Mouse (Mus musculus): Measurements from ENCODE around the gene Pde6c. TPM values are rescaled to one million over a fixed set of nuclear protein-coding genes. Genes with fewer than 3 reads are reported as not detected.
A peak's percentile ranks its signal among the peaks of the same experiment; 100 is the strongest.

Pde6c gene
- polyA plus RNA-seq, 1 experiment from 2014 or later = 0.43 TPM

- no peaks in the 10 kb centered on the region for H3K36me3 ChIP-seq (ENCODE audit: control insufficient read depth, insufficient read depth, low read length)
- H3K27ac ChIP-seq (ENCODE audit: low read length) = no peak within 1 kb of the TSS
- ATAC-seq (ENCODE audit: insufficient read depth, low FRiP score) = no peak
- peak within 1 kb of the TSS; percentile 60 for H3K4me3 ChIP-seq (replicated peaks; ENCODE audit: low read length)
- WGBS = 52% methylated on average over 6 of the region's 6 CpGs
- 0 out of 2 replicates have a peak, but pooled peaks cover 10% of the 10 kb centered on the region for H3K27me3 ChIP-seq (ENCODE audit: control insufficient read depth, insufficient read depth, low read length)
- H3K4me1 ChIP-seq (ENCODE audit: control insufficient read depth, insufficient read depth, low read length) = no peaks in the 10 kb centered on the region
- H3K4me2 ChIP-seq (ENCODE audit: low read depth, low read length) = peak within 1 kb of the TSS; percentile 96
- peak within 1 kb of the TSS; percentile 76 for H3K9ac ChIP-seq (ENCODE audit: low read length)
- no peaks in the 10 kb centered on the region for H3K9me3 ChIP-seq (replicated peaks; ENCODE audit: control insufficient read depth, low read length)
Observed at GRCm38 (mm10) chr19:38125219-38125610, 7.4 kb upstream of the Pde6c start, which contains the start of gene Rbp4. Gene Rbp4 (minus strand): TSS chr19:38125281.

- Histone ChIP-seq H3K36me3 (ENCODE audit: control insufficient read depth, insufficient read depth, low read length) (no peaks in the 10 kb centered on the region), H3K27me3 (ENCODE audit: control insufficient read depth, insufficient read depth, low read length) (0 out of 2 replicates have a peak, but pooled peaks cover 10% of the 10 kb centered on the region), H3K4me2 (ENCODE audit: low read depth, low read length) (no peak overlapping the region), H3K4me3 (replicated peaks; ENCODE audit: low read length) (no peak overlapping the region), H3K4me1 (ENCODE audit: control insufficient read depth, insufficient read depth, low read length) (no peaks in the 10 kb centered on the region), H3K9me3 (replicated peaks; ENCODE audit: control insufficient read depth, low read length) (no peaks in the 10 kb centered on the region), H3K9ac (ENCODE audit: low read length) (no peak overlapping the region), H3K27ac (ENCODE audit: low read length) (no peak overlapping the region)
- WGBS = 66% methylated on average over 8 of the region's 8 CpGs
- no peak for ATAC-seq (ENCODE audit: insufficient read depth, low FRiP score)
Observed at GRCm38 (mm10) chr19:38126656-38127055, 5.9 kb upstream of the Pde6c start.

- H3K36me3 ChIP-seq (ENCODE audit: control insufficient read depth, insufficient read depth, low read length) = no peaks in the 10 kb centered on the region
- no peak overlapping the region for H3K4me3 ChIP-seq (replicated peaks; ENCODE audit: low read length)
- no peak overlapping the region for H3K4me2 ChIP-seq (ENCODE audit: low read depth, low read length)
- H3K4me1 ChIP-seq (ENCODE audit: control insufficient read depth, insufficient read depth, low read length) = no peaks in the 10 kb centered on the region
- WGBS = 36% methylated on average over 11 of the region's 11 CpGs
- H3K9ac ChIP-seq (ENCODE audit: low read length) = no peak overlapping the region
- ATAC-seq (ENCODE audit: insufficient read depth, low FRiP score) = 0 out of 2 replicates have a peak, but pooled peaks have one; percentile 13
- H3K9me3 ChIP-seq (replicated peaks; ENCODE audit: control insufficient read depth, low read length) = no peaks in the 10 kb centered on the region
- no peak overlapping the region for H3K27ac ChIP-seq (ENCODE audit: low read length)
- no peaks in the 10 kb centered on the region for H3K27me3 ChIP-seq (ENCODE audit: control insufficient read depth, insufficient read depth, low read length)
Observed at GRCm38 (mm10) chr19:38133986-38134385, 1.4 kb downstream of the Pde6c start.

GRCm38 (mm10) chr19:38134806-38135205, 2.2 kb downstream of the Pde6c start:
- Histone ChIP-seq H3K4me3 (replicated peaks; ENCODE audit: low read length) (no peak overlapping the region), H3K4me1 (ENCODE audit: control insufficient read depth, insufficient read depth, low read length) (no peaks in the 10 kb centered on the region), H3K27ac (ENCODE audit: low read length) (no peak overlapping the region), H3K4me2 (ENCODE audit: low read depth, low read length) (no peak overlapping the region), H3K27me3 (ENCODE audit: control insufficient read depth, insufficient read depth, low read length) (no peaks in the 10 kb centered on the region), H3K9me3 (replicated peaks; ENCODE audit: control insufficient read depth, low read length) (no peaks in the 10 kb centered on the region), H3K9ac (ENCODE audit: low read length) (no peak overlapping the region), H3K36me3 (ENCODE audit: control insufficient read depth, insufficient read depth, low read length) (no peaks in the 10 kb centered on the region)
- no peak for ATAC-seq (ENCODE audit: insufficient read depth, low FRiP score)
- 74% methylated on average over 6 of the region's 6 CpGs for WGBS

- no peak for ATAC-seq (ENCODE audit: insufficient read depth, low FRiP score)
- no peaks in the 10 kb centered on the region for H3K9me3 ChIP-seq (replicated peaks; ENCODE audit: control insufficient read depth, low read length)
- no peak overlapping the region for H3K27ac ChIP-seq (ENCODE audit: low read length)
- no peak overlapping the region for H3K4me3 ChIP-seq (replicated peaks; ENCODE audit: low read length)
- H3K36me3 ChIP-seq (ENCODE audit: control insufficient read depth, insufficient read depth, low read length) = no peaks in the 10 kb centered on the region
- WGBS = 67% methylated on average over 4 of the region's 4 CpGs
- H3K4me2 ChIP-seq (ENCODE audit: low read depth, low read length) = no peak overlapping the region
- no peaks in the 10 kb centered on the region for H3K4me1 ChIP-seq (ENCODE audit: control insufficient read depth, insufficient read depth, low read length)
- H3K27me3 ChIP-seq (ENCODE audit: control insufficient read depth, insufficient read depth, low read length) = no peaks in the 10 kb centered on the region
- H3K9ac ChIP-seq (ENCODE audit: low read length) = no peak overlapping the region
Observed at GRCm38 (mm10) chr19:38143540-38144271, 11.1 kb downstream of the Pde6c start.

- H3K9ac ChIP-seq (ENCODE audit: low read length) = no peak overlapping the region
- no peaks in the 10 kb centered on the region for H3K27me3 ChIP-seq (ENCODE audit: control insufficient read depth, insufficient read depth, low read length)
- H3K4me2 ChIP-seq (ENCODE audit: low read depth, low read length) = no peak overlapping the region
- no peak for ATAC-seq (ENCODE audit: insufficient read depth, low FRiP score)
- WGBS = 97% methylated on average over 1 of the region's 1 CpGs
- no peak overlapping the region for H3K4me3 ChIP-seq (replicated peaks; ENCODE audit: low read length)
- no peaks in the 10 kb centered on the region; the same call in 1 of the 2 replicates for H3K9me3 ChIP-seq (replicated peaks; ENCODE audit: control insufficient read depth, low read length)
- H3K4me1 ChIP-seq (ENCODE audit: control insufficient read depth, insufficient read depth, low read length) = no peaks in the 10 kb centered on the region
- H3K27ac ChIP-seq (ENCODE audit: low read length) = no peak overlapping the region
- H3K36me3 ChIP-seq (ENCODE audit: control insufficient read depth, insufficient read depth, low read length) = no peaks in the 10 kb centered on the region
Observed at GRCm38 (mm10) chr19:38156243-38156642, 23.7 kb downstream of the Pde6c start.

GRCm38 (mm10) chr19:38161648-38162354, 29.2 kb downstream of the Pde6c start:
- no peak overlapping the region for H3K4me2 ChIP-seq (ENCODE audit: low read depth, low read length)
- no peak overlapping the region for H3K27ac ChIP-seq (ENCODE audit: low read length)
- no peak for ATAC-seq (ENCODE audit: insufficient read depth, low FRiP score)
- no peaks in the 10 kb centered on the region for H3K36me3 ChIP-seq (ENCODE audit: control insufficient read depth, insufficient read depth, low read length)
- no peak overlapping the region for H3K9ac ChIP-seq (ENCODE audit: low read length)
- no peaks in the 10 kb centered on the region for H3K4me1 ChIP-seq (ENCODE audit: control insufficient read depth, insufficient read depth, low read length)
- H3K4me3 ChIP-seq (replicated peaks; ENCODE audit: low read length) = no peak overlapping the region
- no peaks in the 10 kb centered on the region for H3K27me3 ChIP-seq (ENCODE audit: control insufficient read depth, insufficient read depth, low read length)
- WGBS = 61% methylated on average over 21 of the region's 21 CpGs
- no peaks in the 10 kb centered on the region for H3K9me3 ChIP-seq (replicated peaks; ENCODE audit: control insufficient read depth, low read length)

- WGBS = 45% methylated on average over 2 of the region's 2 CpGs
- H3K36me3 ChIP-seq (ENCODE audit: control insufficient read depth, insufficient read depth, low read length) = no peaks in the 10 kb centered on the region
- no peaks in the 10 kb centered on the region for H3K9me3 ChIP-seq (replicated peaks; ENCODE audit: control insufficient read depth, low read length)
- no peak overlapping the region for H3K4me3 ChIP-seq (replicated peaks; ENCODE audit: low read length)
- H3K27me3 ChIP-seq (ENCODE audit: control insufficient read depth, insufficient read depth, low read length) = no peaks in the 10 kb centered on the region
- H3K9ac ChIP-seq (ENCODE audit: low read length) = no peak overlapping the region
- H3K27ac ChIP-seq (ENCODE audit: low read length) = no peak overlapping the region
- ATAC-seq (ENCODE audit: insufficient read depth, low FRiP score) = no peak
- no peaks in the 10 kb centered on the region for H3K4me1 ChIP-seq (ENCODE audit: control insufficient read depth, insufficient read depth, low read length)
- H3K4me2 ChIP-seq (ENCODE audit: low read depth, low read length) = no peak overlapping the region
Observed at GRCm38 (mm10) chr19:38164633-38165032, 32.1 kb downstream of the Pde6c start.

GRCm38 (mm10) chr19:38179675-38180074, 47.1 kb downstream of the Pde6c start:
- WGBS = 84% methylated on average over 9 of the region's 9 CpGs
- H3K36me3 ChIP-seq (ENCODE audit: control insufficient read depth, insufficient read depth, low read length) = no peaks in the 10 kb centered on the region
- no peak overlapping the region for H3K9ac ChIP-seq (ENCODE audit: low read length)
- no peak for ATAC-seq (ENCODE audit: insufficient read depth, low FRiP score)
- H3K4me3 ChIP-seq (replicated peaks; ENCODE audit: low read length) = no peak overlapping the region
- H3K27me3 ChIP-seq (ENCODE audit: control insufficient read depth, insufficient read depth, low read length) = no peaks in the 10 kb centered on the region
- no peaks in the 10 kb centered on the region for H3K9me3 ChIP-seq (replicated peaks; ENCODE audit: control insufficient read depth, low read length)
- H3K4me1 ChIP-seq (ENCODE audit: control insufficient read depth, insufficient read depth, low read length) = no peaks in the 10 kb centered on the region
- H3K27ac ChIP-seq (ENCODE audit: low read length) = no peak overlapping the region
- no peak overlapping the region for H3K4me2 ChIP-seq (ENCODE audit: low read depth, low read length)

Measured in stomach, embryonic 16.5 days (tissue).